Mouse (Mus musculus): ENCODE data around the gene Spen.

DNA sequence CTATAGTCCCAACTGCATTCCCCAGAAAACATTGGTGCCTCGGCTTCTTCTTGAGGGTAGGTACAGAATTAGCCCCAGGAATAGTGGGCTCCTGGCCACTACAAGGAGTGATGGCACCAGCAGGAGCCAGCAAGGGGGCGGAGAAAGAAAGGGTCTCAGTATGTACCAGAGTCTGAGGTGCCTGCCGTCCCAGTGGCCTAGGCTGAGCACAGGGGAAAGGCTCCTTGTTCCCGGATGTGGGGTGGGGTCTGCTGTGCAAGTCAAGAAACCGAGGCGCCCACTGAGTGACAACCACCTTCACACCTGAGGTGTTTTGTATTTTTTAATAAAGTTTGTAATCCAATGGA, 70.8 kb downstream of the Spen start:
- TF ChIP-seq CTCF (IDR thresholded peaks at IDR 0.05; ENCODE audit: insufficient read depth, low read length) (no peak), POLR2A (IDR thresholded peaks at IDR 0.05; ENCODE audit: borderline replicate concordance, extremely low read depth, low read depth, low read length) (no peak)

Data from lung, adult 2 months (tissue).